Mouse (Mus musculus) brown adipose tissue, adult 24 weeks (tissue): ENCODE data around the gene A030005K14Rik. TPM values are rescaled to one million over a fixed set of nuclear protein-coding genes. Genes with fewer than 3 reads are reported as not detected.

Experiments used
- polyA plus RNA-seq: library from polyadenylated mRNA; stranded (reverse); fragments of >200 nt; gene quantifications from 2 replicates; pipeline ENCODE4 v1.2.4, GENCODE M21; 2012; ENCODE audit not compliant: missing spikeins, insufficient read depth, insufficient read length

The A030005K14Rik gene
- polyA plus RNA-seq, 1 experiment, result not detected

Other genes starting within 250 kb of the A030005K14Rik start
- gene Agfg1, start 219.9 kb downstream of the A030005K14Rik start, polyA plus RNA-seq, result 24.7 and 26.5 TPM in 2 replicates
- gene A030005L19Rik, start 146.1 kb downstream of the A030005K14Rik start, polyA plus RNA-seq, result not detected in 2 replicates
- not detected in 2 replicates for gene A030014E15Rik, start 134.5 kb downstream of the A030005K14Rik start, polyA plus RNA-seq
- not detected in 2 replicates for gene Gm6217, start 128.0 kb downstream of the A030005K14Rik start, polyA plus RNA-seq
- not detected in 2 replicates for gene A030003K21Rik, start 116.0 kb downstream of the A030005K14Rik start, polyA plus RNA-seq
- not detected in 2 replicates for gene Gm7544, start 103.4 kb downstream of the A030005K14Rik start, polyA plus RNA-seq
- gene Gm47955, start 99.1 kb downstream of the A030005K14Rik start, polyA plus RNA-seq, result not detected in 2 replicates
- gene Gm47959, start 58.8 kb downstream of the A030005K14Rik start, polyA plus RNA-seq, result not detected in 2 replicates
- not detected in 2 replicates for gene Slc19a3, start 20.9 kb downstream of the A030005K14Rik start, polyA plus RNA-seq
- gene Krtap28-10, start 16.9 kb downstream of the A030005K14Rik start, polyA plus RNA-seq, result not detected in 2 replicates
- not detected in 2 replicates for gene Gm47969, start 14.4 kb downstream of the A030005K14Rik start, polyA plus RNA-seq
- not detected in 2 replicates for gene Krtap28-13, start 1.6 kb upstream of the A030005K14Rik start, polyA plus RNA-seq
- not detected in 2 replicates for gene Ccl20, start 57.4 kb upstream of the A030005K14Rik start, polyA plus RNA-seq
- not detected in 2 replicates for gene Daw1, start 100.4 kb upstream of the A030005K14Rik start, polyA plus RNA-seq